Mouse (Mus musculus): ENCODE measurements at regions not wholly inside any gene's neighbourhood (a gene's known extent, or its start where the extent isn't known, plus 50 kb on each side); places are given as distances from the start of the nearest gene placed in this dataset.

DNA sequence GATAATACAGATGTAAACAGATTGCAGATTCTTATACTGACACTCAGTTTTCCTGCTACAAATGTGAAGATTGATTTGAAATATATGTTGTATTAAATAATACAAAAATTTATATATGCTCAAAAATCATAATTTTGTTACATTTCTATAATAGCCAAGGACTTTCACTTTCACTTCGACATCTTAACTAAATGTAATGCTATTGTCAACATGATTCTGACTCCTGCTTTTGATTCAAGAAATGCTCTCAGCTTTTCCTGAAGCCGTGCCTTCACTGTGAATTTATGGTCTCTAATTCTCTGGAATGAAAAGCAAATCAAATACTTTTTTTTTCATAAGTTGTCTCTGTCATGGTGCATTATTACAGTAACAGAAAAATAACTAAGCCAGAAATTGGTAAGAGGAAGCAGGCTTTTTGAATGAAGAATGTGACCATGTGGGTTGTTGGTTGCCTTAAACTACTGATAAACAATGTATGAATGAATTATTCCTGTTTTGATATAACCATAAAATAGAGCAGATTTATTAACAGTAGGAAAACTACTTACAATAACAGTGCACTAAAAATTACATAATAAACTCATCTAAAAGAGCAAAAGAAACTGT, 374.1 kb downstream of the Pdha2 start:
- TF ChIP-seq CTCF (IDR thresholded peaks at IDR 0.05; ENCODE audit: borderline replicate concordance, extremely low read depth, insufficient read depth, insufficient read length) (no peak), POLR2A (IDR thresholded peaks at IDR 0.05; ENCODE audit: borderline replicate concordance, extremely low read depth, insufficient read depth, insufficient read length, poor library complexity, severe bottlenecking) (no peak)
